Mouse (Mus musculus) MEL (cell line): ENCODE results near the gene Usp18. TPM values are rescaled to one million over a fixed set of nuclear protein-coding genes. Genes with fewer than 3 reads are reported as not detected.

ENCODE experiments used
- DNase-seq: peaks from one replicate; pipeline ENCODE4 v3.0.0; 2011; ENCODE audit warnings: low read depth, low spot score
- H3K27ac ChIP-seq: 2 replicates; pipeline ENCODE4 v1.5.1; 2012; ENCODE audit warnings: low read depth, mild to moderate bottlenecking, control low read depth, low read length, moderate library complexity; ENCODE audit not compliant: control insufficient read depth
- H3K27me3 ChIP-seq, 2 experiments: fragments of 150-350 bp in 1 of 2; sonication (generic) in 1 of 2; 2 replicates each; pipeline ENCODE4 v1.6.1; 2012; ENCODE audit warnings: low read length in 2 of 2, mild to moderate bottlenecking in 2 of 2, improper control_type of control experiment in 1 of 2, moderate library complexity in 1 of 2; ENCODE audit not compliant: insufficient read depth in 2 of 2, control insufficient read depth in 1 of 2
- H3K36me3 ChIP-seq, 2 experiments: 2 replicates each; pipeline ENCODE4 v1.6.1; 2012 to 2014; ENCODE audit warnings: low read length in 2 of 2, improper control_type of control experiment in 1 of 2, inconsistent platforms in 1 of 2, mild to moderate bottlenecking in 1 of 2; ENCODE audit not compliant: insufficient read depth in 2 of 2, control insufficient read depth in 1 of 2
- H3K4me1 ChIP-seq, 2 experiments: fragments of 150-350 bp in 1 of 2; sonication (generic) in 1 of 2; 2 replicates each; pipeline ENCODE4 v1.6.1; 2012; ENCODE audit warnings: low read length in 2 of 2, improper control_type of control experiment in 1 of 2, mild to moderate bottlenecking in 1 of 2; ENCODE audit not compliant: insufficient read depth in 2 of 2, control insufficient read depth in 1 of 2
- H3K4me3 ChIP-seq, 2 experiments: fragments of 150-350 bp in 1 of 2; sonication (generic) in 1 of 2; 2 replicates each; pipeline ENCODE4 v1.5.1; 2012; ENCODE audit warnings: low read depth in 2 of 2, low read length in 2 of 2, mild to moderate bottlenecking in 2 of 2, moderate library complexity in 2 of 2, control low read depth in 1 of 2, improper control_type of control experiment in 1 of 2; ENCODE audit not compliant: control insufficient read depth in 1 of 2, insufficient read depth in 1 of 2
- H3K79me2 ChIP-seq: 2 replicates; pipeline ENCODE4 v1.6.1; 2012; ENCODE audit warnings: mild to moderate bottlenecking, low read length, moderate library complexity; ENCODE audit not compliant: control insufficient read depth, poor library complexity, insufficient read depth
- H3K9ac ChIP-seq: 2 replicates; pipeline ENCODE4 v1.6.1; 2012; ENCODE audit warnings: low read depth, mild to moderate bottlenecking, control low read depth, low read length, moderate library complexity; ENCODE audit not compliant: control insufficient read depth, poor library complexity, severe bottlenecking
- H3K9me3 ChIP-seq: fragments of 150-350 bp; sonication (generic); replicated peaks from 2 replicates; pipeline ENCODE4 v1.6.1; 2012; ENCODE audit warnings: mild to moderate bottlenecking, low read length, improper control_type of control experiment, moderate library complexity; ENCODE audit not compliant: insufficient read depth
- BHLHE40 ChIP-seq: IDR thresholded peaks from 2 replicates; pipeline ENCODE4 v1.6.1; 2012; ENCODE audit warnings: low read depth, mild to moderate bottlenecking, inconsistent platforms, low read length, improper control_type of control experiment, borderline replicate concordance
- CHD1 ChIP-seq: IDR thresholded peaks from 2 replicates; pipeline ENCODE4 v1.6.1; 2012; ENCODE audit warnings: low read depth, mild to moderate bottlenecking, inconsistent platforms, low read length, improper control_type of control experiment
- CHD2 ChIP-seq: IDR thresholded peaks from 2 replicates; pipeline ENCODE4 v1.6.1; 2011; ENCODE audit warnings: low read length, improper control_type of control experiment
- CTCF ChIP-seq, 3 experiments: IDR thresholded peaks in 2 of 3; conservative IDR thresholded peaks in 1 of 3; 2 replicates each; pipeline ENCODE4 v1.5.1; 2011 to 2012; ENCODE audit warnings: low read length in 3 of 3, low read depth in 2 of 3, mild to moderate bottlenecking in 2 of 3, improper control_type of control experiment in 1 of 3, inconsistent platforms in 1 of 3, mixed read lengths in 1 of 3, moderate library complexity in 1 of 3; ENCODE audit not compliant: control insufficient read depth in 1 of 3, insufficient read depth in 1 of 3, poor library complexity in 1 of 3, severe bottlenecking in 1 of 3
- E2F4 ChIP-seq: IDR thresholded peaks from 2 replicates; pipeline ENCODE4 v1.6.1; 2011; ENCODE audit warnings: low read depth, low read length, improper control_type of control experiment, borderline replicate concordance
- ELF1 ChIP-seq: IDR thresholded peaks from 2 replicates; pipeline ENCODE4 v1.6.1; 2014; ENCODE audit warnings: low read depth, mild to moderate bottlenecking, inconsistent platforms, low read length, improper control_type of control experiment, moderate library complexity
- GATA1 ChIP-seq: IDR thresholded peaks from 2 replicates; pipeline ENCODE4 v1.6.1; 2011; ENCODE audit warnings: low read depth, low read length, improper control_type of control experiment
- HCFC1 ChIP-seq: IDR thresholded peaks from 2 replicates; pipeline ENCODE4 v1.6.1; 2012; ENCODE audit warnings: low read depth, mild to moderate bottlenecking, inconsistent platforms, low read length, improper control_type of control experiment, moderate library complexity
- JUND ChIP-seq: IDR thresholded peaks from 2 replicates; pipeline ENCODE4 v1.6.1; 2011; ENCODE audit warnings: low read depth, mild to moderate bottlenecking, improper control_type of control experiment, low read length
- KAT2A ChIP-seq: conservative IDR thresholded peaks from 2 replicates; pipeline ENCODE4 v1.6.1; 2012; ENCODE audit warnings: low read depth, low read length, improper control_type of control experiment, inconsistent platforms
- MAFK ChIP-seq: IDR thresholded peaks from 2 replicates; pipeline ENCODE4 v1.6.1; 2011; ENCODE audit warnings: low read depth, mild to moderate bottlenecking, low read length, improper control_type of control experiment, borderline replicate concordance
- MAX ChIP-seq: IDR thresholded peaks from 2 replicates; pipeline ENCODE4 v1.6.1; 2011; ENCODE audit warnings: low read length, improper control_type of control experiment
- MEF2A ChIP-seq: IDR thresholded peaks from 2 replicates; pipeline ENCODE4 v1.6.1; 2014; ENCODE audit warnings: low read depth, mild to moderate bottlenecking, inconsistent platforms, low read length, improper control_type of control experiment; ENCODE audit not compliant: poor library complexity, insufficient replicate concordance, severe bottlenecking; ENCODE audit errors: extremely low read depth
- MXI1 ChIP-seq: IDR thresholded peaks from 2 replicates; pipeline ENCODE4 v1.6.1; 2011; ENCODE audit warnings: mild to moderate bottlenecking, low read depth, low read length, improper control_type of control experiment
- MYC ChIP-seq: IDR thresholded peaks from 2 replicates; pipeline ENCODE4 v1.6.1; 2011; ENCODE audit warnings: low read depth, mild to moderate bottlenecking, low read length, improper control_type of control experiment, moderate library complexity
- NELFE ChIP-seq: IDR thresholded peaks from 2 replicates; pipeline ENCODE4 v1.6.1; 2011; ENCODE audit warnings: low read depth, low read length, improper control_type of control experiment
- NRF1 ChIP-seq: IDR thresholded peaks from 2 replicates; pipeline ENCODE4 v1.6.1; 2014; ENCODE audit warnings: low read depth, mild to moderate bottlenecking, inconsistent platforms, low read length, improper control_type of control experiment, moderate library complexity; ENCODE audit not compliant: poor library complexity, insufficient read depth, severe bottlenecking
- POLR2A ChIP-seq, 2 experiments: IDR thresholded peaks; 2 replicates each; pipeline ENCODE4 v1.6.1; 2011 to 2012; ENCODE audit warnings: low read length in 2 of 2, mild to moderate bottlenecking in 2 of 2, control low read depth in 1 of 2, improper control_type of control experiment in 1 of 2, low read depth in 1 of 2, moderate library complexity in 1 of 2; ENCODE audit not compliant: control insufficient read depth in 1 of 2, insufficient read depth in 1 of 2, poor library complexity in 1 of 2
- POLR2AphosphoS2 ChIP-seq: IDR thresholded peaks from 2 replicates; pipeline ENCODE4 v1.6.1; 2011; ENCODE audit warnings: low read length, improper control_type of control experiment
- RAD21 ChIP-seq: IDR thresholded peaks from 2 replicates; pipeline ENCODE4 v1.6.1; 2011; ENCODE audit warnings: mild to moderate bottlenecking, low read depth, low read length, improper control_type of control experiment
- RCOR1 ChIP-seq: IDR thresholded peaks from 2 replicates; pipeline ENCODE4 v1.6.1; 2012; ENCODE audit warnings: low read depth, mild to moderate bottlenecking, inconsistent platforms, low read length, improper control_type of control experiment
- SIN3A ChIP-seq: IDR thresholded peaks from 2 replicates; pipeline ENCODE4 v1.6.1; 2012; ENCODE audit warnings: low read length, improper control_type of control experiment, inconsistent platforms
- TAL1 ChIP-seq: IDR thresholded peaks from 2 replicates; pipeline ENCODE4 v1.6.1; 2012; ENCODE audit warnings: mild to moderate bottlenecking, inconsistent platforms, low read length, moderate library complexity, mixed read lengths
- TBP ChIP-seq: IDR thresholded peaks from 2 replicates; pipeline ENCODE4 v1.8.0; 2011; ENCODE audit warnings: low read depth, low read length, improper control_type of control experiment
- TCF12 ChIP-seq: IDR thresholded peaks from 2 replicates; pipeline ENCODE4 v1.6.1; 2014; ENCODE audit warnings: low read depth, mild to moderate bottlenecking, inconsistent platforms, low read length, improper control_type of control experiment, moderate library complexity
- USF1 ChIP-seq: IDR thresholded peaks from 2 replicates; pipeline ENCODE4 v1.6.1; 2014; ENCODE audit warnings: low read depth, mild to moderate bottlenecking, inconsistent platforms, low read length, improper control_type of control experiment, moderate library complexity
- ZKSCAN1 ChIP-seq: IDR thresholded peaks from 2 replicates; pipeline ENCODE4 v1.6.1; 2012; ENCODE audit warnings: low read depth, mild to moderate bottlenecking, inconsistent platforms, low read length, improper control_type of control experiment, moderate library complexity
- ZMIZ1 ChIP-seq: IDR thresholded peaks from 2 replicates; pipeline ENCODE4 v1.6.1; 2012; ENCODE audit warnings: low read depth, mild to moderate bottlenecking, inconsistent platforms, low read length, improper control_type of control experiment, moderate library complexity
- ZNF384 ChIP-seq: IDR thresholded peaks from 2 replicates; pipeline ENCODE4 v1.6.1; 2012; ENCODE audit warnings: low read depth, mild to moderate bottlenecking, inconsistent platforms, low read length, improper control_type of control experiment
- polyA plus RNA-seq, 2 experiments: library from polyadenylated mRNA; stranded (reverse) in 1 of 2; unstranded in 1 of 2; fragments of >175 nt in 1 of 2; fragments of >200 nt in 1 of 2; gene quantifications; 2 replicates each; pipeline versions ENCODE4 v1.2.1 to v1.2.4; 2012; ENCODE audit warnings: low replicate concordance in 2 of 2, low read depth in 1 of 2; ENCODE audit not compliant: insufficient read length in 2 of 2, insufficient read depth in 1 of 2, missing spikeins in 1 of 2
- total RNA-seq: library from RNA; depleted of rRNA; stranded (reverse); fragments of 300-350 nt; gene quantifications from 2 replicates; pipeline ENCODE4 v1.2.3, GENCODE M21; 2012

The Usp18 gene
- total and polyA plus RNA-seq, 3 experiments = 0.71 to 0.85 TPM; not detected in 1

- H3K27me3 ChIP-seq = peaks cover 0 to under 1% of the 10 kb centered on the region in 2 experiments; a peak in 2 of 4 replicates
- H3K4me3 ChIP-seq = peak overlapping the region in 1 of 2 experiments; percentile 96; a peak in 3 of 4 replicates
- TF ChIP-seq MAFK (no peak), ZKSCAN1 (no peak), GATA1 (no peak), MYC (no peak), POLR2AphosphoS2 (no peak), CHD2 (no peak), TAL1 (no peak), TBP (no peak), SIN3A (no peak), POLR2A (IDR thresholded peaks at IDR 0.05; ENCODE audit: control insufficient read depth in 1 of 2, insufficient read depth in 1 of 2, low read depth in 1 of 2, low read length in 2 of 2, poor library complexity in 1 of 2) (no peak), ZMIZ1 (no peak), MAX (no peak), USF1 (no peak), HCFC1 (no peak)
- H3K9ac ChIP-seq = no peak overlapping the region
- H3K27ac ChIP-seq = no peak overlapping the region
- DNase-seq = no peak
- no peaks in the 10 kb centered on the region for H3K9me3 ChIP-seq
- H3K36me3 ChIP-seq = peaks cover 0 to 7% of the 10 kb centered on the region in 2 experiments; a peak in 1 of 4 replicates
- H3K79me2 ChIP-seq = no peaks in the 10 kb centered on the region
- H3K4me1 ChIP-seq = peaks cover 4 to 7% of the 10 kb centered on the region in 2 experiments
These were observed 26.0 kb downstream of the Usp18 start for GRCm38 (mm10) chr6:121271707-121272074.

- Histone ChIP-seq H3K36me3 (peaks cover 0 to 7% of the 10 kb centered on the region in 2 experiments; a peak in 1 of 4 replicates), H3K79me2 (no peaks in the 10 kb centered on the region), H3K9ac (peak overlapping the region; percentile 62), H3K27ac (peak overlapping the region; percentile 78), H3K4me1 (peaks cover 4 to 7% of the 10 kb centered on the region in 2 experiments), H3K27me3 (peaks cover under 1 to 3% of the 10 kb centered on the region in 2 experiments; a peak in 3 of 4 replicates), H3K4me3 (peak overlapping the region; percentile 96 to 99), H3K9me3 (no peaks in the 10 kb centered on the region)
- peak; percentile 86 for DNase-seq
- no peak for TF ChIP-seq MEF2A
- TF ChIP-seq ZMIZ1 = no peak
- no peak for TF ChIP-seq CHD2
- TF ChIP-seq JUND = no peak
- no peak for TF ChIP-seq CHD1
- TF ChIP-seq KAT2A = no peak
- peak in 1 of 2 experiments; percentile 49; a peak in 2 of 4 replicates for TF ChIP-seq POLR2A (IDR thresholded peaks at IDR 0.05; ENCODE audit: control insufficient read depth in 1 of 2, insufficient read depth in 1 of 2, low read depth in 1 of 2, low read length in 2 of 2, poor library complexity in 1 of 2)
- 0 out of 2 replicates have a peak, but pooled peaks have one; percentile 41 for TF ChIP-seq RCOR1
- TF ChIP-seq ZNF384 = no peak
- no peak for TF ChIP-seq TBP
- no peak for TF ChIP-seq USF1
- no peak for TF ChIP-seq E2F4
- TF ChIP-seq POLR2AphosphoS2 = no peak
- peak; percentile 29; the same call in 1 of the 2 replicates for TF ChIP-seq NELFE
- no peak for TF ChIP-seq GATA1
- peak; percentile 68 for TF ChIP-seq RAD21
- no peak for TF ChIP-seq NRF1
- TF ChIP-seq TCF12 = no peak
- TF ChIP-seq MYC = no peak
- TF ChIP-seq BHLHE40 = no peak
- peak; percentile 11; the same call in 1 of the 2 replicates for TF ChIP-seq HCFC1
- peak; percentile 68 to 81 (median 79) for TF ChIP-seq CTCF (IDR thresholded peaks at IDR 0.05 in 2 of 3, conservative IDR thresholded peaks at IDR 0.05 in 1 of 3; ENCODE audit: control insufficient read depth in 1 of 3, insufficient read depth in 1 of 3, low read depth in 2 of 3, low read length in 3 of 3, poor library complexity in 1 of 3, severe bottlenecking in 1 of 3)
- TF ChIP-seq ELF1 = peak; percentile 42
- TF ChIP-seq ZKSCAN1 = no peak
- 0 out of 2 replicates have a peak, but pooled peaks have one; percentile 12 for TF ChIP-seq MXI1
- TF ChIP-seq MAFK = no peak
These were observed 26.5 kb downstream of the Usp18 start for GRCm38 (mm10) chr6:121272075-121272800.
